Mouse (Mus musculus) bone marrow macrophage, adult 2 months (primary cell): ENCODE results near the gene Trappc3l.

Source experiments
- CTCF ChIP-seq: IDR thresholded peaks from 2 replicates; pipeline ENCODE4 v1.5.1; 2012; ENCODE audit warnings: low read depth, mild to moderate bottlenecking, low read length, moderate library complexity
- POLR2A ChIP-seq: IDR thresholded peaks from 2 replicates; pipeline ENCODE4 v1.6.1; 2012; ENCODE audit warnings: mild to moderate bottlenecking, low read depth, low read length, borderline replicate concordance

DNA sequence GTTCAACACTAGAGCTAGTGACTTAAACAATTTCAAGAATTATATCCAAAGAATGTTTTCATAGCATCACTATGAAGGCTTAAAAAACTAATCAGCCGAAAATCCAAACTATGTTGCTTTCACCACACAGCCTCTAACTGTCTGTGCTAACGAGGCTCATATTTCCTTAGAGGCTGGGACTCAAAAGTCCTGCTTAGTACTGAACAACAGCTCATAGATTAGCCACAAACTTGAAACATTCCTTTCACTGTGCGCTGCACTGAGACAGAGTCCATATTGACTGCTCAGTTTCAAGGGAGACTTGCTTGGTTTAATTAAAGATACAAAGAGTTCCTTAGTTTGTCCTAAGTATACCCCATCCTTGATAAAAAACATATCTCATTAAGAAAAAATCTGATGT lies 112.4 kb downstream of the Trappc3l start:
- no peak for TF ChIP-seq POLR2A
- TF ChIP-seq CTCF, result no peak
